Mouse (Mus musculus): ENCODE data around the gene Ptk6. TPM values are rescaled to one million over a fixed set of nuclear protein-coding genes. Genes with fewer than 3 reads are reported as not detected.

The Ptk6 gene
- under 1 TPM; 0.44 to 0.52 TPM for total RNA-seq (2023)

DNA sequence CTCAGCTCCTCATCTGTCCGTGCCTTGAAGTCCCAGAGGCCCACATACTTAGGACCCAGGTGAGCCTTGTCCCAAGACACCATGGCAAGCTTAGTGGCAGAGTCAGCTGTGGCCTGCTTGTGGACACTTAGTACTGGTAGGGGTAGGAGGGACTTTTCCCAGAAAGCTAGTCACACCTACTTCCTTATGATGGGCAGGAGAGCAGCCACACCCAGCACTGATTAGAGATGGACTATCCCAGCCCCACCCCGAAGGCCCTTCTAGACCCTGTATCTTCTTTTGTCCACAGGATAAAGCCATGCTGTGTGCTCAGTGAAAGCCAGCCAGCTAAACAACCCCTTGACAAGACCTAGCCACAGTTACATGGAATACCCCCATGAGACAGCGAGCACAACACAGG, at the start of gene Ptk6:
Gene Ptk6 (minus strand): TSS at position 368 of the 400 bp plus-strand sequence.

GRCm38 (mm10) chr2:181241602-181242313, 39.2 kb upstream of the Ptk6 start, which contains the start of gene Helz2:
Gene Helz2, minus strand, starts transcription at chr2:181242027.

DNA sequence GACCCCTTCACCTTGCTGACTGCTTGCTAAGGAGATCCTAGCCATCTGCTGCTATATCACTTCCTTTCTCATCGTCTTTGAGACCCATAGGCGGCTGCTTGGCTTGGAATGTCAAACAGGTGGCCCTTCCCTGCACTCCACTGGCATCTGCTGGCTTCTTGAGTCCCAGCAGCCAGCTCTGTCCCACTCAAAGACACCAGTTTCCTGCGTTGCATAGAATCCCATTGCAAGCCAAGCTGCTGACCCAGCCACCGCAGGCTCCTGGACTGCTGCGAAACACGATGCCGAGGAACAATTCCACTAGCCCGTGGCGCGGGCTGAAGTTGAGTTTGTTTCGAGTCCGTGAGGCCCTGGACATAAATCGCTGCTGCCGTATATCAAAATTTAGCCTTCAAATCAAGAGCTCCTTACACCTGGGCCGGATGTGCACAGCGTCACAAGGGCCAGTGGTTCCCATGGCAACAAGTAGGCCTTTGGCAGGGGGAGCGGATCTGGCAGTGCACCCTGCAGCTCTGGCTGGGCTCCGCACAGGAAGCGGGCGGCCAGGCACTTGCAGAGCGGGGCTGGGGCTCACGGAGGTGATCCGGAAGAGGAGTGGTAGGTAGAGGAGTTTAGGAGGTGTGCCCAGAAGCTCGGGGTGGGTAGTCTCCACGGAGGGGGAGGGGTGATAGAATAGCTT, 17.1 kb upstream of the Ptk6 start, which contains the start of gene Fndc11:
Gene Fndc11 (plus strand): TSS at position 476 of the 679 bp plus-strand sequence.

GRCm38 (mm10) chr2:181213021-181213445, 10.4 kb upstream of the Ptk6 start, which contains the start of gene Srms:
Gene Srms, minus strand, starts transcription at chr2:181213185.

DNA sequence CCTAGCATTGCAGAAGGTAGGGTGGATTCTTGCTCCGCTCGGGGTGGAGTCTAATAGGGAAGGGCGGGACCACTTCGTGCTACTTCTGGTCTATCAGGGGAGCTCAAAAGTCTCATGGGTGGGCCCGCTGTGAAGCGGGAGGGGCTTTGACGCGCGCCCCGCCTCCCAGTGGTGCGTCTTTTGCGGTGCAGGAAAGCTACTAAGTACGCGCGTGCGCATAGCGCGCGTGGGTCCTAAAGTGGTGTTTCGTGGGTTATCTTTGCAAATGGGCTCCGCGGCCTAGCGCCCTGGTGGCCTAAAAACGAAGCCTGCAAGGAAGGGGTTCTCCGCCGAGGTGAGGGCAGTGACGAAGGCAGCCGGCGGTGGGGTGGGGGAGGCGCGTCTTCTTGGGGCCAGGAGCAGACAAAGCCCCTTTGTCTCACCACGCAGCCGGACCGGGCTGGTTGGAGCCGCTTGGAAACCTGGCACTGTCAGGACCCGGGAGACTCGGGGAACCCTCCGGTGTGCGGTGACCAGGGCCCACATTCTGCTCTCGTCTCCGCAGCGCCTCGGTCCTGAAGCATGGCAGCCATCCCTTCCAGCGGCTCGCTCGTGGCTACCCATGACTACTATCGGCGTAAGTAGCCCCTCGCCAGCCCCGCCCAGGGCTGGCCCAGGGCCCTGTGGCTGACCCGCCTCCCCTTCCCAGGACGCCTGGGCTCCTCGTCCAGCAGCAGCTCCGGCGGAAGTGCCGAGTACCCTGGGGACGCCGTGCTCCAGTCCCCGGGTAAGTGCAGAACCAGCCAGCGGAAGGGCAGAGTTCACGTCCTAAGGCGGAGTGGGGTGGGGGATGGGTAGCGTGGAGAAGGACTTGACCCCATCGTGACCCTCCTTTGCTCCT, 15.2 kb downstream of the Ptk6 start, which contains the start of gene Ppdpf:
Gene Ppdpf (plus strand): TSS at position 127 of the 880 bp plus-strand sequence.

GRCm38 (mm10) chr2:181156248-181157121, 46.1 kb downstream of the Ptk6 start, which contains the start of gene Eef1a2:
Gene Eef1a2, minus strand, starts transcription at chr2:181157014.

Other genes starting within 250 kb of the Ptk6 start
- not detected for gene Nkain4, start 248.1 kb downstream of the Ptk6 start, total RNA-seq (2023)
- 10 to 100 TPM; 75.3 to 81.5 TPM for gene Arfgap1, start 235.6 kb downstream of the Ptk6 start, total RNA-seq (2023)
- gene Col20a1, start 216.3 kb downstream of the Ptk6 start, total RNA-seq (2023), result 1 to 10 TPM; 1.0 to 1.4 TPM
- not detected for gene Chrna4, start 159.2 kb downstream of the Ptk6 start, total RNA-seq (2023)
- gene Kcnq2, start 67.5 kb downstream of the Ptk6 start, total RNA-seq (2023), result not detected
- not detected for gene Eef1a2, start 45.8 kb downstream of the Ptk6 start, total RNA-seq (2023)
- 100 to 1,000 TPM; 177 to 221 TPM for gene Ppdpf, start 15.5 kb downstream of the Ptk6 start, total RNA-seq (2023)
- 1 to 10 TPM; 3.5 to 5.3 TPM for gene Srms, start 10.4 kb upstream of the Ptk6 start, total RNA-seq (2023)
- gene Fndc11, start 17.2 kb upstream of the Ptk6 start, total RNA-seq (2023), result under 1 TPM; 0.65 to 0.78 TPM
- 100 to 1,000 TPM; 341 to 430 TPM for gene Helz2, start 39.2 kb upstream of the Ptk6 start, total RNA-seq (2023)
- gene Gmeb2, start 85.2 kb upstream of the Ptk6 start, total RNA-seq (2023), result 10 to 100 TPM; 52.0 to 60.7 TPM
- gene Stmn3, start 111.7 kb upstream of the Ptk6 start, total RNA-seq (2023), result not detected
- gene Rtel1, start 117.0 kb upstream of the Ptk6 start, total RNA-seq (2023), result 100 to 1,000 TPM; 109 to 136 TPM
- gene Zgpat, start 162.1 kb upstream of the Ptk6 start, total RNA-seq (2023), result 10 to 100 TPM; 83.0 to 85.7 TPM
- gene Arfrp1, start 162.6 kb upstream of the Ptk6 start, total RNA-seq (2023), result 100 to 1,000 TPM in 1 of 2 experiments, 10 to 100 TPM in 1; 92.9 to 100 TPM
- 10 to 100 TPM; 62.3 to 74.9 TPM for gene Lime1, start 177.3 kb upstream of the Ptk6 start, total RNA-seq (2023)